Mouse (Mus musculus) neural tube, embryonic 11.5 days (tissue): ENCODE results near the gene Dagla. TPM values are rescaled to one million over a fixed set of nuclear protein-coding genes. Genes with fewer than 3 reads are reported as not detected.

Experiments
- ATAC-seq: fragments of 200-750 bp; cut with Nextera tagmentation; 2 replicates; pipeline ENCODE4 v1.8.0; 2017; ENCODE audit warnings: moderate number of reproducible peaks, mild to moderate bottlenecking, moderate TSS enrichment, moderate library complexity; ENCODE audit not compliant: insufficient read depth, low FRiP score, low TSS enrichment
- DNase-seq: peaks from one replicate; pipeline ENCODE4 v3.0.0-alpha.2; 2015; ENCODE audit warnings: low spot score
- H3K27ac ChIP-seq: fragments of 300-500 bp; sonication (generic); 2 replicates; pipeline ENCODE4 v1.5.1; 2014; ENCODE audit warnings: low read depth, mild to moderate bottlenecking, low read length
- H3K27me3 ChIP-seq: fragments of 300-500 bp; sonication (generic); 2 replicates; pipeline ENCODE4 v1.6.1; 2014; ENCODE audit warnings: mild to moderate bottlenecking, low read length, mixed read lengths; ENCODE audit not compliant: control insufficient read depth, insufficient read depth
- H3K36me3 ChIP-seq: fragments of 300-500 bp; sonication (generic); 2 replicates; pipeline ENCODE4 v1.6.1; 2014; ENCODE audit warnings: mild to moderate bottlenecking, low read length, moderate library complexity, mixed read lengths; ENCODE audit not compliant: control insufficient read depth, insufficient read depth
- H3K4me1 ChIP-seq: fragments of 300-500 bp; sonication (generic); 2 replicates; pipeline ENCODE4 v1.6.1; 2014; ENCODE audit warnings: low read length, mixed read lengths; ENCODE audit not compliant: control insufficient read depth, insufficient read depth
- H3K4me2 ChIP-seq: fragments of 300-500 bp; sonication (generic); 2 replicates; pipeline ENCODE4 v1.6.1; 2014; ENCODE audit warnings: low read depth, mild to moderate bottlenecking, moderate library complexity
- H3K4me3 ChIP-seq: fragments of 300-500 bp; sonication (generic); 2 replicates; pipeline ENCODE4 v1.5.1; 2014; ENCODE audit warnings: low read depth, low read length
- H3K9ac ChIP-seq: fragments of 300-500 bp; sonication (generic); 2 replicates; pipeline ENCODE4 v1.6.1; 2014; ENCODE audit warnings: mild to moderate bottlenecking, low read length
- H3K9me3 ChIP-seq: fragments of 300-500 bp; sonication (generic); 2 replicates; pipeline ENCODE4 v1.6.1; 2016; ENCODE audit warnings: low read length; ENCODE audit not compliant: control insufficient read depth
- WGBS: fragments of 180-500 bp; shearing (Covaris S2); extraction: QIAGEN DNeasy Blood & Tissue Kit; methylation state at CpG from one replicate; pipeline ENCODE4 v1.1.7; 2014; 5-methylcytosine and 5-hydroxymethylcytosine counted together
- polyA plus RNA-seq: library from polyadenylated mRNA; unstranded; fragments of >200 nt; fragmentation: Nextera tagmentation; extraction: Ambion mirVana; gene quantifications from 2 replicates; pipeline ENCODE4 v1.2.1, GENCODE M21; 2014

The Dagla gene
- polyA plus RNA-seq, result 3.2 and 3.4 TPM in 2 replicates

DNA sequence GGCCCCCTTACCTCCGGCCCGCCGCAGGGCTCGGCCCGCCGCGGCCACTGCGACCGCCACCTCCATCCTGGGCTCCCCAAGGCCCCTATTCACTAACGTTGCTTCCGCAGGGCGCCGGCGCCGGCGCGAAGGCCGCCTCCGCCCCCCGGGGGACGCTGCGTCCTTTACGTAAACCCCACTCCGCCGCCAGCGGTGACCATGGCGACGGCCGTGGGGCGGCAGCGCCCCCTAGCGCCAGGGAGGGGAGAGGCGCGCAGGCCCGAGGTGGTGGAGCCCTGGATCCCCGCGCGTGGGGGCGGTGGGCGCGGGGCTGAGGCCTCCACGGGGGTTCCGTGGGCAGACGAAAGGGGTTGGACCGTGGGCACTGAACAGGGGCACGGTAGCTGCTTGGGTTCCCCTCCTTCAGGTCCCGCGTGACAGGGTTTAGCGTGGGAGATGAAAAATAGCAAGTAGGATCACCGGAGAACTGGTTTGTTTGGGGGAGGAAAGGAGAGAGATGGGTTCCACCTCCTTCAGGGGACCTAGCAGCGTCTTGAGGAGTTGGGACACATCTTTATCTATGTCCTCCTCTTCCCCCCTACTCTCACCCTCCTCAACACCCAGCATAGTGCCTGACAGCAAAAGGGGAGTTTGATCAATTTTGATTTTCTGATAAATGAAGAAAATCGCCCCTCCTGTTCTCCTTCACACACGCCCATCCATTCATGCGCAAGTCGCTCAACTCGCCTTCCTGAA is at the start of gene Dagla:
TSS of gene Dagla (minus strand) at position 68 of the 735 bp plus-strand sequence.
- H3K27ac ChIP-seq, result no peak within 1 kb of the TSS
- H3K4me2 ChIP-seq, result peak within 1 kb of the TSS; percentile 93
- peak within 1 kb of the TSS; percentile 76 for H3K9ac ChIP-seq
- H3K36me3 ChIP-seq, result no peaks in the 10 kb centered on the region
- peak; percentile 85 for ATAC-seq
- peak; percentile 83 for DNase-seq
- peaks cover 5% of the 10 kb centered on the region; the same call in 1 of the 2 replicates for H3K4me1 ChIP-seq
- no peaks in the 10 kb centered on the region for H3K9me3 ChIP-seq
- H3K4me3 ChIP-seq, result peak within 1 kb of the TSS; percentile 70
- 9% methylated on average over 56 of the region's 56 CpGs for WGBS
- peaks cover 6% of the 10 kb centered on the region; the same call in 1 of the 2 replicates for H3K27me3 ChIP-seq

DNA sequence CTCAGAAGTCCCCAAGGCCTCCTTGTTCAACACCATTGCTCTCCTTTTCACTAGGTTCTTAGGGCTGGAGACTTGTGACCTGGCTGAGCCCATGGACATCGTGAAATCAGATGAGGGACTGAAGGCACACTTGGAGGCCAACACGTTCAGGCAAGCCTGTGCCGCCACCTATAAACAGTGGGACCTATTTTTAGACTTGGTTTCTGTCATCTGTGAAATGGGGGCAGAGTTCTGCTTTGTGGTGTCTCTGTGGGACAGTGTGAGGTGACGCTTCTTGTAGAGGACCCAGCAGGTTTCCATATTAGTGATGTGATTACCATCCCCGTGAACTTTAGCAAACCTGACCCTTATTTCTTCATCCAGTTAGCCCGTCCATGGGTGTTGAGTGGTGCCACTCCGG is 47.5 kb upstream of the Dagla start:
- Histone ChIP-seq H3K36me3 (no peaks in the 10 kb centered on the region), H3K4me3 (no peak overlapping the region), H3K27me3 (no peaks in the 10 kb centered on the region), H3K4me1 (peaks cover 4% of the 10 kb centered on the region), H3K27ac (no peak overlapping the region), H3K9ac (no peak overlapping the region), H3K9me3 (no peaks in the 10 kb centered on the region), H3K4me2 (no peak overlapping the region)
- no peak for ATAC-seq
- DNase-seq, result no peak
- 86% methylated on average over 7 of the region's 7 CpGs for WGBS

DNA sequence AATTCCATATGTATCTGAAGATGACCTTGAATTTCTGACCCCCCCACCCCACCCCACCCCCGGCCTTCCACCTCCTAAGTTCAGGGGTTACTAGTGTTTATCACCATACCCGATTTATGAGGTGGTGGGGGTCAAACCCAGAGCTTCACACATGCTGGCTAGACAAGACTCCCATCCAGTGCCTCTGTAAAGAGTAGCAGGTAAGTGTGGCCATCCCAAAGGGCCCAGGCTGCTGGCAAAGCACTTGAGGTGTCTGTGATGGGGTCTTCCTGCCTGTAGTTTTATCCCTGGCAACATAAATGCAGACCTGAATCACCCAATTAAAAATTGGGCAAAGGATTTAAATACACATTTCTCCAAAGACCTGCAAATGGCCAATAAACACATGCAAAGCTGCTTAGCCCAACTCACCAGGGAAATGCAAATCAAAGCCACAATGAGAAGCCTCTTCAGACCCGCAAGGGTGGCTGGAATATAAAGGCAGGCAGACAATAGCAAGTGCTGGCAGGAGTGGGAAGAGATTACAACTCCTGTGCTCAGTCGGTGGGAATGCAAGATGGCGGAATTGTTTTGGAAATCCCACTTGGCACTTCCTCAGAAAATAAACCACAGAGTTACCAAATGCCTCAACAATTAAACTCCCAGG is 43.1 kb upstream of the Dagla start:
- ATAC-seq (no peak), DNase-seq (peak; percentile 1)
- no peak overlapping the region for H3K9ac ChIP-seq
- H3K9me3 ChIP-seq, result no peaks in the 10 kb centered on the region
- WGBS, result 52% methylated on average over 5 of the region's 5 CpGs
- H3K27me3 ChIP-seq, result no peaks in the 10 kb centered on the region
- H3K27ac ChIP-seq, result no peak overlapping the region
- no peak overlapping the region for H3K4me2 ChIP-seq
- H3K4me3 ChIP-seq, result no peak overlapping the region
- H3K36me3 ChIP-seq, result no peaks in the 10 kb centered on the region; the same call in 1 of the 2 replicates
- H3K4me1 ChIP-seq, result no peaks in the 10 kb centered on the region

DNA sequence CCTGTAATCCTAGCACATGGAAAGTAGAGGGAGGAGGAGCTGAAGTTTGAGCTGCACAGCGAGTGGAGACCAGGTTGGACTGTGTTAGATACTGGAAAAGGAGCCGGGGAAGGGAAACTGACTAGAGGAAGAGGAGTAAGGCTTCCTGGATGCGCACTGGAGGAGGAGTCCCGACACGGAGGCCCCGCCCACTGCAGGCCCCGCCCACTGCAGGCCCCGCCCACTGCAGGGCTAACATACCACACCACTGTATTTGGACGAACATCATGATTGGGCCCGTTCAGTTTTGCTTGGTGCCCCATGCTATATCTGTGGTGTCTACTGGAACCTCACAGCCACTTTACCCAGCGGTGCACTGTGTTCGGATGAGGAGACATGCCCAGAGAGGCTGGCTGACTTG is 41.0 kb upstream of the Dagla start:
- H3K9me3 ChIP-seq, result no peaks in the 10 kb centered on the region
- ATAC-seq (no peak), DNase-seq (no peak)
- H3K9ac ChIP-seq, result no peak overlapping the region
- H3K4me1 ChIP-seq, result no peaks in the 10 kb centered on the region
- no peak overlapping the region for H3K4me2 ChIP-seq
- 35% methylated on average over 12 of the region's 12 CpGs for WGBS
- no peaks in the 10 kb centered on the region for H3K27me3 ChIP-seq
- H3K27ac ChIP-seq, result no peak overlapping the region
- H3K36me3 ChIP-seq, result no peaks in the 10 kb centered on the region; the same call in 1 of the 2 replicates
- H3K4me3 ChIP-seq, result no peak overlapping the region

DNA sequence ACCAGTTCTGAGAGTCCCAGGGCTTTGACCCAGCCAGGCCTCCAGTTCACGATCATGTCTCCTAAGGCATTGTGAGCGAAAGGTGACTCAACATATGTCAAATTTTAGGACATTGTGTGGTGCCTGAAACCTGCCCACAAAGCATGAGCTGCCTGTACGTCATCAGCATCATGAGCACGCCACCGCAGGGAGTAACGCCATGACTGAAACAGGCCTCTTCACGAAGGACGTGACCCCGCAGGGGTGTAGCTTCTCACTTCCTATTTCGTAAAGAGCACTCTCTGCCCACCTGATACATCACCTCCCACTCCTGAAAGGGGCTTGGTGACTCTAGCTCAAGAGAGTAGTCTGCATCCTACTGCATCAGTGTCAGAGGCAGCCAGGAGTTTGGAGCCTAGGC is 39.2 kb upstream of the Dagla start:
- WGBS, result 77% methylated on average over 10 of the region's 10 CpGs
- ATAC-seq, result no peak
- H3K9me3 ChIP-seq, result no peaks in the 10 kb centered on the region
- no peak overlapping the region for H3K4me2 ChIP-seq
- no peak overlapping the region for H3K4me3 ChIP-seq
- H3K9ac ChIP-seq, result no peak overlapping the region
- H3K27me3 ChIP-seq, result no peaks in the 10 kb centered on the region
- no peak overlapping the region for H3K27ac ChIP-seq
- DNase-seq, result no peak
- no peaks in the 10 kb centered on the region; the same call in 1 of the 2 replicates for H3K36me3 ChIP-seq
- H3K4me1 ChIP-seq, result no peaks in the 10 kb centered on the region

DNA sequence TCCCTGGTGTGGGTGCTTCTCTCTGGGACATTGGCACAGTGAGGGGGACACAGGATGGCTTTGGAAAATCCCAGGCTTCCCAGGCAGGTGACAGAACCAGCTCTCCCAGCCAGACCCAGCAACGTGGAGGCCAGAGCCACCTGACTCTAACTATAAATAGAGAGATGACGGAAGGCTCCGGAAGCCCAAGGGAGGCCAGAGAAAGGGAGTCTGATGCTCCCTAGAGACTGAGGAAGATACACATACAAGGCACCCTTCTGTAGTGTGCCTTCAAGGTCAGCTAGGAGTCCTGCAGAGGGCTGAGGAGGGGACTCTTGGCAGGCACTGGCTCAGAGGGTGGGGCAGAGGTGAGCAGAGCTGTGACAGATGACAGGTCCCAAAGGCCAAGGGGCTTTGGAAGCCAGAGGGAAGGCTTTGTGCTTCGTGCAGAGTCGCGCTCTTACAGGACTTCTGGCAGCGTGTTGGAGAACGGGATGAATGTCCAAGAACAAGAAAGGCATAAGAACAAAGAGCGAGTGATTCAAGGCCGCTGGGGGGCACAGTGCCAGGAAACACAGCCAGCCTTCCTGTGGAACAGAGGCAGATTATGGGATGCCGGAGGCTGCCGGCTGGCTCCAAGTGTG is 37.3 kb upstream of the Dagla start:
- H3K4me2 ChIP-seq, result no peak overlapping the region
- H3K27ac ChIP-seq, result no peak overlapping the region
- no peaks in the 10 kb centered on the region; the same call in 1 of the 2 replicates for H3K36me3 ChIP-seq
- H3K9me3 ChIP-seq, result no peaks in the 10 kb centered on the region
- 50% methylated on average over 12 of the region's 12 CpGs for WGBS
- no peak for DNase-seq
- H3K27me3 ChIP-seq, result no peaks in the 10 kb centered on the region
- ATAC-seq, result no peak
- no peak overlapping the region for H3K4me3 ChIP-seq
- H3K9ac ChIP-seq, result no peak overlapping the region
- no peaks in the 10 kb centered on the region for H3K4me1 ChIP-seq

DNA sequence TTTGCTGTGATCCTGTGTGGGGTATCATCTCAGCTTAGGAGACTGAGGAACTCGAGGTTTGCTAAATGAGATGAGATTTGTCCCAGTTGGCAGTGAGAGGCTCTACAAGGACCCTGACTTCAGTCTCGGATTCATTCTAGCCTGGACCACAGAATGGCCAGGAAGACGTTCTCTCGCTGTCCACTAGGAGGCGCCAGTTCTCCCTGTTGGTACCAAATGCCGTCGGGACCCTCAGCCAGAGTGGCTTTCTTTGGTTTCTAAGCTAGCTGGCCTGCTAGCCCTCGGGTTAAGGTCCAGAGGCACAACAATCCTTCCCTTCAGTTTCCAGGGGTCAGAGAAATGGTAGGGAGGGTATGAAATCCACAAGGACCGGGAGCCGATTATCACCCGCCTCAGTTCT is 36.5 kb upstream of the Dagla start:
- Histone ChIP-seq H3K27me3 (no peaks in the 10 kb centered on the region), H3K27ac (no peak overlapping the region), H3K9me3 (no peaks in the 10 kb centered on the region), H3K4me2 (no peak overlapping the region), H3K4me3 (no peak overlapping the region), H3K9ac (no peak overlapping the region), H3K36me3 (no peaks in the 10 kb centered on the region; the same call in 1 of the 2 replicates), H3K4me1 (no peaks in the 10 kb centered on the region)
- peak; percentile 81 for DNase-seq
- 18% methylated on average over 11 of the region's 11 CpGs for WGBS
- ATAC-seq, result peak; percentile 42; the same call in 1 of the 2 replicates

DNA sequence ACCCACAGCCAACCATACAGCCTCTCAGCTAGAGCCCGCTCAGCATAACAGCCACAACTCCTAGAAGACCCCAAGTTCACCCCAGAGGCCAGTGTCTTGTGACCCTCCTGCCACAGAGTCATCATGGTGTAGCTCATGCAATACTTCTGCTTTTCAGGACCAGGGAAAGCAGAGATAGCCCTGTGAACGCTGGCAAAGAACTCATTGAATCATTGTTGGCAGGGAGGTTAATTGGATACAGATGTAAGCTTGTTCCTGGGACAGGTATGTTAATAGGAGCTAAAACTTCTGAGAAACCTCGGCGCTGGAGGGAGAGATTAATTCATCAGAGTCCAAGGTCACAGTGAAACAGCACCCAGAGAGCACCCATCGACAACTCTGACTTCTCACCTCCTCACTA is 36.0 kb upstream of the Dagla start:
- Histone ChIP-seq H3K9ac (no peak overlapping the region), H3K27ac (no peak overlapping the region), H3K36me3 (no peaks in the 10 kb centered on the region; the same call in 1 of the 2 replicates), H3K4me3 (no peak overlapping the region), H3K4me1 (no peaks in the 10 kb centered on the region), H3K27me3 (no peaks in the 10 kb centered on the region), H3K4me2 (no peak overlapping the region), H3K9me3 (no peaks in the 10 kb centered on the region)
- 30% methylated on average over 5 of the region's 5 CpGs for WGBS
- ATAC-seq (no peak), DNase-seq (no peak)
